Mouse (Mus musculus): ENCODE results near the gene Apba2. TPM values are rescaled to one million over a fixed set of nuclear protein-coding genes. Genes with fewer than 3 reads are reported as not detected.

The Apba2 gene
- polyA plus RNA-seq, 1 experiment, result not detected

DNA sequence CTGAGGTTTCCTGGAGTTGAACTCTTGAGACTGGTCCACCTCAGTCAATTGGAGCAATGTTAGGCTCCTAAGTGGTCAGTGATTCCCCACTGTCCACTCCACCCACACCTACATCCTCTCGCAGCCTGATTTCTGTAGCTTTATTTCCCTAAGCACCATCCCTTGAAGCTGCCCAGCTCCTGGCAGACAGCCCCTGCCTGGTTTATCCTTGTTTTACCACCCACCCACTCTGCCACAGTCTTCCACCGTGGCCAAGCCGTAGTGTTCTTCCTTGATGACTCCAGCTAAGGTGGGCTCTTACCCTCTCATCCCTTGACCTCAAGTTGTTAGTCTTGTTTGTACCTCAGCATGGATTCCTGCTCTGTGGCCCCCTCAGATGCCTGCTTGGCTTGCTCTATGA, 4.1 kb downstream of the Apba2 start:
- no peaks in the 10 kb centered on the region for H3K36me3 ChIP-seq (ENCODE audit: control insufficient read depth, insufficient read depth)
- H3K79me2 ChIP-seq (ENCODE audit: control insufficient read depth, insufficient read depth), result no peaks in the 10 kb centered on the region
- TF ChIP-seq CTCF (IDR thresholded peaks at IDR 0.05; ENCODE audit: control insufficient read depth, insufficient read depth, insufficient read length), result no peak
- TF ChIP-seq FOSL1 (IDR thresholded peaks at IDR 0.05; ENCODE audit: insufficient read depth, low read length, poor library complexity, severe bottlenecking), result no peak
- TF ChIP-seq MYOG (IDR thresholded peaks at IDR 0.05; ENCODE audit: control insufficient read depth, extremely low read depth, insufficient read length), result no peak
- TF ChIP-seq MYOD1 (IDR thresholded peaks at IDR 0.05; ENCODE audit: control insufficient read depth, insufficient read length, low read depth), result no peak
- no peak for TF ChIP-seq USF1 (IDR thresholded peaks at IDR 0.05; ENCODE audit: low read depth)
- no peak for TF ChIP-seq MAX (IDR thresholded peaks at IDR 0.05)
- no peak for TF ChIP-seq CEBPB (IDR thresholded peaks at IDR 0.05; ENCODE audit: low read depth)
- no peaks in the 10 kb centered on the region for H3K27me3 ChIP-seq (ENCODE audit: control insufficient read depth, insufficient read depth, insufficient read length)
- no peaks in the 10 kb centered on the region for H3K79me3 ChIP-seq (ENCODE audit: low read depth)
- H3K4me3 ChIP-seq (ENCODE audit: insufficient read depth, poor library complexity, severe bottlenecking), result no peak overlapping the region
- H3ac ChIP-seq (ENCODE audit: control insufficient read depth, insufficient read length, low read depth), result no peak overlapping the region

DNA sequence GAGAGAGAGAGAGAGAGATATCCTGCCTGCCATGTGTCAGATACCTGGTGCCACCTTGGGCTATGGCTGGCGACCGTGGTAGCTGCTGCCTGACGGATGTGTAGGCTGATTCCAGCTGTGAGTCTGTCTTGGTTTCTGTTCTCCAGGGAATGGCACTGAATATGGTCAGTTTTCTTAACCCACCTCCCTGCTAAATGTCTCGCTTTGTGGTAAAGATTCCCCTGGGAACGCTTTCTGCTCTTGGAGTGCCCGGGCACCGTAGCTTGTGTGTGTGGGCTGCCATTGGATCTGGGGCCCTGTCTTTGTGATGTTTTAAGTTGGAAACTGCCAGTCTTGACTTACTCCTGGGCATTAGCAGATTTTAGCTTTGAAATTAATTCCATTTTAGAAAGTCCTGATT, 7.3 kb downstream of the Apba2 start:
- Histone ChIP-seq H3K79me2 (ENCODE audit: control insufficient read depth, insufficient read depth) (no peaks in the 10 kb centered on the region), H3ac (ENCODE audit: control insufficient read depth, insufficient read length, low read depth) (no peak overlapping the region), H3K27me3 (ENCODE audit: control insufficient read depth, insufficient read depth, insufficient read length) (no peaks in the 10 kb centered on the region), H3K4me3 (ENCODE audit: insufficient read depth, poor library complexity, severe bottlenecking) (no peak overlapping the region), H3K79me3 (ENCODE audit: low read depth) (no peaks in the 10 kb centered on the region), H3K36me3 (ENCODE audit: control insufficient read depth, insufficient read depth) (no peaks in the 10 kb centered on the region)
- TF ChIP-seq MYOD1 (IDR thresholded peaks at IDR 0.05; ENCODE audit: control insufficient read depth, insufficient read length, low read depth) (no peak), MAX (IDR thresholded peaks at IDR 0.05) (no peak), FOSL1 (IDR thresholded peaks at IDR 0.05; ENCODE audit: insufficient read depth, low read length, poor library complexity, severe bottlenecking) (no peak), USF1 (IDR thresholded peaks at IDR 0.05; ENCODE audit: low read depth) (no peak), MYOG (IDR thresholded peaks at IDR 0.05; ENCODE audit: control insufficient read depth, extremely low read depth, insufficient read length) (no peak), CTCF (IDR thresholded peaks at IDR 0.05; ENCODE audit: control insufficient read depth, insufficient read depth, insufficient read length) (no peak), CEBPB (IDR thresholded peaks at IDR 0.05; ENCODE audit: low read depth) (no peak)

DNA sequence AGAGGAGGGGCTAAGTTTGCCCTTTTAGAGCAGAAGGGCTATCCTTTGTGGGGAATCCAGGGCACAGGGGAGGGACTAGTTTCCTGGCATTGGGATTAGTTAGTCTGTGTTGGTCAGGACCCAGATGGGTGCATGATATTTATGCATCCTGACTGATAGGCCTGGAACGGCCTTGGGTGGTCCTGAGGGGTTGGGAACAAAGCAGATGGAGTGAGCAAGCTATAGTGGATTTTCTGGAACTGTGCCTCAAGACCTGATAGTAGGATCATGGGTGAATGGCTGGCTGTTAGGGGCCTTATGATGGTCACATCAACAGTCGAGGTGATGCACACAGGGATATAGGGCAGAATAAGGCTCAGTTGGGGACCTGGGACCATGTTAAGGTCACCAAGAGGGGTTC, 8.4 kb downstream of the Apba2 start:
- Histone ChIP-seq H3K79me3 (ENCODE audit: low read depth) (no peaks in the 10 kb centered on the region), H3K27me3 (ENCODE audit: control insufficient read depth, insufficient read depth, insufficient read length) (no peaks in the 10 kb centered on the region), H3K36me3 (ENCODE audit: control insufficient read depth, insufficient read depth) (no peaks in the 10 kb centered on the region), H3K79me2 (ENCODE audit: control insufficient read depth, insufficient read depth) (no peaks in the 10 kb centered on the region), H3ac (ENCODE audit: control insufficient read depth, insufficient read length, low read depth) (no peak overlapping the region), H3K4me3 (ENCODE audit: insufficient read depth, poor library complexity, severe bottlenecking) (no peak overlapping the region)
- TF ChIP-seq CEBPB (IDR thresholded peaks at IDR 0.05; ENCODE audit: low read depth), result no peak

DNA sequence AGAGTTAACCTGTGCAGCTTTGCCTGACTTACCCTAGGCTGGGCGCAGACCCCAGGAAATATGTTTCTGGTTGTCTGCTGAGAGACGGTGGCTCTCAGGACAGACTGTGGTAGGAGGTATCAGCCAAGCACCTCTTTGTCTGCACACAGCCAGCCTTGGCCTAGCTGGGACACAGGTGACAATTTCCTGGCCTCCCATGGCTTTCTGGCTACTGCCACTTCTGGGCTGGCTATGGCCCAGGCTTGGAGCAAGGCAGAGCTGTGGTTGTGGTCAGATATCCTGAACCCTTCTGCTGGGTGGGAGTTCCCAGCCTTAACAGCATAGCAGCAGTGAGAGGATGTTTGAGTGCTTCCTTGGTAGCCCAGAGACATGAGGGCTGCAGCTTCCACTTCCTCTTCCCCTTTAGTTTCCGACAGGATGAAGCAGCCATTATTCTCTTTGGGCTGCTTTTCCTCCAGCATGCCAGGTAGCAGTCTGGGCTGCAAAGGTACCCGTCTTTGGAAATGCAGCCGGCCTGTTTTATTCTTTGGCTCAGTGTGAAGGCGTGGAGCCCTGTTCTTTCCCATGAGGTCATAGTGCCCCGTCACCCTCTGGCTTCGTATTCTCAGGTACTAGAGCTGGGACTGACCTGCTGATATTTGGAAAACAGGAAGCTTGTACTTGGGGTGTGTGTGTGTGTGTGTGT, 9.2 kb downstream of the Apba2 start:
- H3ac ChIP-seq (ENCODE audit: control insufficient read depth, insufficient read length, low read depth), result no peak overlapping the region
- no peaks in the 10 kb centered on the region for H3K79me2 ChIP-seq (ENCODE audit: control insufficient read depth, insufficient read depth)
- no peak overlapping the region for H3K4me3 ChIP-seq (ENCODE audit: insufficient read depth, poor library complexity, severe bottlenecking)
- no peaks in the 10 kb centered on the region for H3K27me3 ChIP-seq (ENCODE audit: control insufficient read depth, insufficient read depth, insufficient read length)
- H3K36me3 ChIP-seq (ENCODE audit: control insufficient read depth, insufficient read depth), result no peaks in the 10 kb centered on the region
- TF ChIP-seq CEBPB (IDR thresholded peaks at IDR 0.05; ENCODE audit: low read depth) (no peak), MYOG (IDR thresholded peaks at IDR 0.05; ENCODE audit: control insufficient read depth, extremely low read depth, insufficient read length) (no peak), USF1 (IDR thresholded peaks at IDR 0.05; ENCODE audit: low read depth) (no peak), MYOD1 (IDR thresholded peaks at IDR 0.05; ENCODE audit: control insufficient read depth, insufficient read length, low read depth) (no peak)
- no peaks in the 10 kb centered on the region for H3K79me3 ChIP-seq (ENCODE audit: low read depth)

DNA sequence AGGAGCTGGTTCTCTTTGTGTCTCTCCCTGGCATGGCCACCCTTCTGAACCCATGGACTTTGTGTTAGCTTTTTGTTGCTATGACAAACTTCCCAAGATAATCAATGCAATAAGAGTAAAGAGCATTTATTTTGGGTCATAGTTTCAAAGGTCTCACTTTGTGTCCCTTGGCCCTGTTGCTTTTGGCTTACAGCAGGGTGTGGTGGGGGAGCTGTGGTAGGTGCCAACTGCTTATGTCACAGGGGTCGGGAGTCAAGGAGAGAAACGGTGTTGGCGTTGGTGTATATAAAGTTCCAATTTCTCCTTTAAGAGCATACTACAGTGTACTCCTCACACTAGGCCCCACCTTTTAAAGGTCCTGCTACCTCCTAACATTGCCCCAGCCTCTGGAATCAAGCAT, 12.1 kb downstream of the Apba2 start:
- Histone ChIP-seq H3K4me3 (ENCODE audit: insufficient read depth, poor library complexity, severe bottlenecking) (no peak overlapping the region), H3K79me2 (ENCODE audit: control insufficient read depth, insufficient read depth) (no peaks in the 10 kb centered on the region), H3ac (ENCODE audit: control insufficient read depth, insufficient read length, low read depth) (no peak overlapping the region), H3K36me3 (ENCODE audit: control insufficient read depth, insufficient read depth) (no peaks in the 10 kb centered on the region), H3K27me3 (ENCODE audit: control insufficient read depth, insufficient read depth, insufficient read length) (no peaks in the 10 kb centered on the region), H3K79me3 (ENCODE audit: low read depth) (no peaks in the 10 kb centered on the region)
- no peak for TF ChIP-seq MYOD1 (IDR thresholded peaks at IDR 0.05; ENCODE audit: control insufficient read depth, insufficient read length, low read depth)
- no peak for TF ChIP-seq CEBPB (IDR thresholded peaks at IDR 0.05; ENCODE audit: low read depth)
- TF ChIP-seq FOSL1 (IDR thresholded peaks at IDR 0.05; ENCODE audit: insufficient read depth, low read length, poor library complexity, severe bottlenecking), result no peak
- TF ChIP-seq MYOG (IDR thresholded peaks at IDR 0.05; ENCODE audit: control insufficient read depth, extremely low read depth, insufficient read length), result no peak
- TF ChIP-seq MAX (IDR thresholded peaks at IDR 0.05), result no peak
- TF ChIP-seq USF1 (IDR thresholded peaks at IDR 0.05; ENCODE audit: low read depth), result no peak
- no peak for TF ChIP-seq CTCF (IDR thresholded peaks at IDR 0.05; ENCODE audit: control insufficient read depth, insufficient read depth, insufficient read length)

DNA sequence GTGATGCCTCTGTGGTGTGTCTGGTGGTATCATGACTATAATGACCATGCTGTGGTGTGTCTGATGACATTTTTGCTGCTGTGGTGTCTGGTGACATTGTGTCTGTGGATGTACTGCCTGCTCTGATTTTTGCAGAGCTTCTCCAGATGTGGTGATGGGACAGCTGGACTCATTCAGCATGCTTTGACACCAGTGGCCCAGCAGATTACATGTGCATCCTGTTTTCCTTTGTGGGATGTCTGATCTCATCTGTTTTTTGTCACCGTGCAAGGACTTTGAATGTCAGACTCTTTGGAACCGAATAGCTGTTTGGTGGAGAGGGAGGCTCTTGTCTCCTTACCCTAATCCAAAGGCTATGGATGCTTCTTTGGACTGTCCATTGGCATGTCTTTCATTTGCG, 13.8 kb downstream of the Apba2 start:
- no peaks in the 10 kb centered on the region for H3K79me2 ChIP-seq (ENCODE audit: control insufficient read depth, insufficient read depth)
- H3K27me3 ChIP-seq (ENCODE audit: control insufficient read depth, insufficient read depth, insufficient read length), result no peaks in the 10 kb centered on the region
- no peak overlapping the region for H3ac ChIP-seq (ENCODE audit: control insufficient read depth, insufficient read length, low read depth)
- TF ChIP-seq FOSL1 (IDR thresholded peaks at IDR 0.05; ENCODE audit: insufficient read depth, low read length, poor library complexity, severe bottlenecking), result no peak
- no peak for TF ChIP-seq CTCF (IDR thresholded peaks at IDR 0.05; ENCODE audit: control insufficient read depth, insufficient read depth, insufficient read length)
- TF ChIP-seq CEBPB (IDR thresholded peaks at IDR 0.05; ENCODE audit: low read depth), result no peak
- TF ChIP-seq MYOD1 (IDR thresholded peaks at IDR 0.05; ENCODE audit: control insufficient read depth, insufficient read length, low read depth), result no peak
- TF ChIP-seq MAX (IDR thresholded peaks at IDR 0.05), result no peak
- TF ChIP-seq USF1 (IDR thresholded peaks at IDR 0.05; ENCODE audit: low read depth), result no peak
- TF ChIP-seq MYOG (IDR thresholded peaks at IDR 0.05; ENCODE audit: control insufficient read depth, extremely low read depth, insufficient read length), result no peak
- no peak overlapping the region for H3K4me3 ChIP-seq (ENCODE audit: insufficient read depth, poor library complexity, severe bottlenecking)
- no peaks in the 10 kb centered on the region for H3K79me3 ChIP-seq (ENCODE audit: low read depth)
- H3K36me3 ChIP-seq (ENCODE audit: control insufficient read depth, insufficient read depth), result no peaks in the 10 kb centered on the region
